Mouse (Mus musculus) midbrain, postnatal 0 days (tissue): ENCODE results near the gene Gm45140. TPM values are rescaled to one million over a fixed set of nuclear protein-coding genes. Genes with fewer than 3 reads are reported as not detected.

Experiments
- ATAC-seq: fragments of 200-750 bp; cut with Nextera tagmentation; 2 replicates; pipeline ENCODE4 v1.8.0; 2017; ENCODE audit warnings: moderate number of reproducible peaks, mild to moderate bottlenecking, moderate TSS enrichment, moderate library complexity; ENCODE audit not compliant: low FRiP score
- DNase-seq: peaks from one replicate; pipeline ENCODE4 v3.0.0-alpha.2; 2015; ENCODE audit warnings: low spot score
- H3K27ac ChIP-seq: fragments of 300-500 bp; sonication (generic); 2 replicates; pipeline ENCODE4 v1.5.1; 2014; ENCODE audit warnings: low read depth, mild to moderate bottlenecking, low read length, mixed read lengths
- H3K27me3 ChIP-seq: fragments of 300-500 bp; sonication (generic); 2 replicates; pipeline ENCODE4 v1.6.1; 2014; ENCODE audit warnings: low read length, control low read depth, mixed read lengths; ENCODE audit not compliant: insufficient read depth
- H3K36me3 ChIP-seq: fragments of 300-500 bp; sonication (generic); 2 replicates; pipeline ENCODE4 v1.6.1; 2014; ENCODE audit warnings: low read length, control low read depth, mixed read lengths; ENCODE audit not compliant: insufficient read depth
- H3K4me1 ChIP-seq: fragments of 300-500 bp; sonication (generic); 2 replicates; pipeline ENCODE4 v1.6.1; 2014; ENCODE audit warnings: mild to moderate bottlenecking, control low read depth, antibody characterized with exemption, low read length, mixed read lengths; ENCODE audit not compliant: insufficient read depth
- H3K4me2 ChIP-seq: fragments of 300-500 bp; sonication (generic); 2 replicates; pipeline ENCODE4 v1.6.1; 2014; ENCODE audit warnings: low read depth, mild to moderate bottlenecking, low read length, mixed read lengths; ENCODE audit not compliant: poor library complexity, severe bottlenecking
- H3K4me3 ChIP-seq: fragments of 300-500 bp; sonication (generic); 2 replicates; pipeline ENCODE4 v1.5.1; 2014; ENCODE audit warnings: low read depth, mild to moderate bottlenecking, low read length, moderate library complexity
- H3K9ac ChIP-seq: fragments of 300-500 bp; sonication (generic); replicated peaks from 2 replicates; pipeline ENCODE4 v1.6.1; 2014; ENCODE audit warnings: mild to moderate bottlenecking, low read length, moderate library complexity, mixed read lengths; ENCODE audit not compliant: poor library complexity, severe bottlenecking
- H3K9me3 ChIP-seq: fragments of 300-500 bp; sonication (generic); 2 replicates; pipeline ENCODE4 v1.6.1; 2016; ENCODE audit warnings: low read length, control low read depth
- CTCF ChIP-seq: IDR thresholded peaks from 2 replicates; pipeline ENCODE4 v1.5.1; 2016; ENCODE audit warnings: antibody characterized with exemption, mild to moderate bottlenecking
- WGBS: fragments of 180-500 bp; shearing (Covaris S2); extraction: QIAGEN DNeasy Blood & Tissue Kit; methylation state at CpG from one replicate; pipeline ENCODE4 v1.1.7; 2014; 5-methylcytosine and 5-hydroxymethylcytosine counted together
- polyA plus RNA-seq: library from polyadenylated mRNA; unstranded; fragments of >200 nt; fragmentation: Nextera tagmentation; extraction: Ambion mirVana; gene quantifications from 2 replicates; pipeline ENCODE4 v1.2.1, GENCODE M21; 2015
- total RNA-seq: library from RNA; depleted of rRNA; stranded (reverse); fragments of >200 nt; gene quantifications from 2 replicates; pipeline ENCODE4 v1.2.3, GENCODE M21; 2014

The Gm45140 gene
- total and polyA plus RNA-seq, 2 experiments from 2014 or later = 1.2 to 5.4 TPM

DNA sequence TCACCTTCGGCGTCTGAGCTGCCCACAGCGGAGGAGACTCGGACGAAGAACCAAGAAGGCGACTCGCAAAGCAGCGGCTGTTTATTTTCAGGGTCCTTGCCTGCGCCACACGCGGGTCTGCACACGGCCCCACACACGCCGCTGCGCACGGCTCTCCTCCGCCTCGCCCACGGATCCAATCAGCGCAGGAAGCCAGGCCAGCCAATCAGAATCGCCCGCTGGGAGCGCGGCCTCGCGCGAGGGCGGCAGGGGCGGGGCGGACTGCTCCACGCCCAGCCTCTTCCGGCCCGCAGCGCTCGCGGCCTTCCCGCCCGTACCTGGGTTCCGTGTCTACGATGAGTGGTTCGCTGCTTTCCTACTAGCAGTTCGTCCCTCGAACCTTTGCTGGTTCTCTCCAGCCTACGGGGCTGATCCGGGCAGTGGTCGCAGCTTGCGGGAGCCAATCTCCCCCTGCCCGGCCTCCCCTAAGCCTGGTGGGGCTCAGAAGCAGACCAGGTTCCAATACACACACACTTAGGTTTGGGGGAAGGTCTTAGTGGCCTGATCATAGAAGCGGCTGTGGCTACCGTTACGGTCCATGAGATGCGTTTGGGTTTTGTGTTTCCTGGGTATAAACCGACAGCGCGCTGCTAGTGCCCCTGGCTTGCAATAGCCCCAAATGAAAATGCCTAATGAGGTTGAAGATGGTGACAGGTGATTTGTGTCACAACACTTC lies 15.5 kb upstream of the Gm45140 start, which contains the start of gene Cnbp:
TSS of gene Cnbp (minus strand) at position 207 of the 715 bp plus-strand sequence.
- ATAC-seq = peak; percentile 99
- H3K27ac ChIP-seq = peak within 1 kb of the TSS; percentile 95
- no peak; the same call in 1 of the 2 replicates for TF ChIP-seq CTCF
- H3K4me2 ChIP-seq = peak within 1 kb of the TSS; percentile 78
- WGBS = under 1% methylated on average over 55 of the region's 55 CpGs
- no peaks in the 10 kb centered on the region for H3K9me3 ChIP-seq
- no peaks in the 10 kb centered on the region for H3K36me3 ChIP-seq
- no peaks in the 10 kb centered on the region for H3K27me3 ChIP-seq
- H3K4me3 ChIP-seq = peak within 1 kb of the TSS; percentile 99
- peaks cover 6% of the 10 kb centered on the region; the same call in 1 of the 2 replicates for H3K4me1 ChIP-seq
- DNase-seq = peak; percentile 98
- H3K9ac ChIP-seq = peak within 1 kb of the TSS; percentile 97

DNA sequence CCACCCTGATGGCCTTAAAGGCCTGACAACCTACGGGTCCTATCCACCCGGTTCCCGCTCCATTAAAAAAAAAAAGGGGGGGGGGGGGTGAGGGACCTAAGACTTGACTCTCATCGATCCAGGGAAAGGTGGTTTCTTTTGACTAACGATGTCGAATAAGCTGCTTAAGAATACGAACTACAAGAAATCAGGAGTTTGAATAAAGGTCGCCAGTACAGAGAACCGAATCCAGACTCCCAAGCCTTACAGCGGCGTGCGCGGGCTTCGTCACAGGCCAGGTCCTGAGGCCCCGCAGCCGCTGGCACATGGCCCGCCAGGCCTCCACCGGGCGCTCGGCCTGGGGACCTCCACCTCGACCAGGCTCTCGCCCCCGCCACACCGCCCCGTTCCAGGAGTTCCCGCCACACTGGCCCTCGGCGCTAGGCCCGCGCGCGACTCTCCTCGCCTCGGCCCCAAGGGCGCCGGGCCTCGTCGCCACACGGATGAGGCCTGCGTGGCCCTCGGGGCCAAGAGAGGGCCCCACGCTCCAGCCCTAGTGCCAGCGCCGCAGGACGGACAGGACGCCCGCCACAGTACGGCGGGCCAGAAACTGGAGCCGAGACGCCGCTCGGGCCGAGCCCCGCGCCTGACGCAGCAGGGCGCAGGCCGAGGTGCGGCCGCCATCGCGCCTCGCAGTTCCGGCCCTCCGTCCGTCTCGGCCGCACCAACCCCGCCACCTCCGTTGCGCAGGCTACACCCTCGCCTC lies 14.7 kb upstream of the Gm45140 start:
- peaks cover 3% of the 10 kb centered on the region; the same call in 1 of the 2 replicates for H3K36me3 ChIP-seq
- H3K9ac ChIP-seq = peak overlapping the region; percentile 97
- no peaks in the 10 kb centered on the region for H3K9me3 ChIP-seq
- no peaks in the 10 kb centered on the region for H3K27me3 ChIP-seq
- H3K4me3 ChIP-seq = peak overlapping the region; percentile 99
- H3K4me2 ChIP-seq = peak overlapping the region; percentile 78
- no peak for TF ChIP-seq CTCF
- peak overlapping the region; percentile 95 for H3K27ac ChIP-seq
- DNase-seq = peak; percentile 46
- peaks cover 6% of the 10 kb centered on the region; the same call in 1 of the 2 replicates for H3K4me1 ChIP-seq
- ATAC-seq = peak; percentile 63
- WGBS = under 1% methylated on average over 56 of the region's 73 CpGs

DNA sequence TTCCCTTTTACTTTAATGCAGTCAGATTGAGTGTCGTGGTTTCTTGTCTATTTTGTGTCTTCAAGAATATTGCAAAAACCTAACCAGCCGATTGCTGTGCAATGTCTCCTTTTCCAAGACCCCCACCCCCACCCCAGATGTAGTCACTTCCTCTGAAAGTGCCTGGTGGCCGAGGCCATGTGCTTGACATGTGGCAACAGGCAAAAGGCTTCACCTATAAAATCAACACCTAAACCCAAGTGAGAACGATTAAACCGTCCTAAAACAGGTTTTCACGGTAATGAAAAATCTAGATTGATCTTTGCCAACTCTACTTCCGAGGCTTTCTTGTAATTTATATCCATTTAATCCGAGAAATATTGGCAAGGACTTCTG lies 14.2 kb upstream of the Gm45140 start:
- no peak for ATAC-seq
- under 1% methylated on average over 8 of the region's 8 CpGs for WGBS
- H3K27me3 ChIP-seq = no peaks in the 10 kb centered on the region
- peaks cover 9% of the 10 kb centered on the region for H3K36me3 ChIP-seq
- no peak for DNase-seq
- no peaks in the 10 kb centered on the region for H3K9me3 ChIP-seq
- peaks cover 6% of the 10 kb centered on the region; the same call in 1 of the 2 replicates for H3K4me1 ChIP-seq
- TF ChIP-seq CTCF = no peak
- peak overlapping the region; percentile 99 for H3K4me3 ChIP-seq
- peak overlapping the region; percentile 95; the same call in 1 of the 2 replicates for H3K27ac ChIP-seq
- H3K9ac ChIP-seq = peak overlapping the region; percentile 97
- H3K4me2 ChIP-seq = peak overlapping the region; percentile 78

DNA sequence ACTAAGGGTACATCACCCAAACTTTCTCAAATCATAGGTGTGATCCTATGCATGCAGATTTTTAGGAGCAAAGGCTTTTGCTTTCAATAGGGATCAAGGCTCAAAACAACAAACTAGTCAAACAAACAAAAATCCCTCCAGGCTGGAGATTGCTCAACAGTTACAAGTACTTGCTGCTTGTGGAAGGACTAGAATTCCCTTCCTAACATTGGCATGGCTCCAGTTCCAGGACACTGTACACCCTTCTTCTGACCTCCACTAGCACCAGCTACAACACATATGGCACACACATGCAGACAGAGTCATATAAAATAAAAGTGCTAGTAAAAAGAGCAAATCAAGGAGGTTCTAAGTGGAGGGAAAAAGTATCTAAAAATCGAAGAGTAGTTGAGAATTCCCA lies 11.2 kb upstream of the Gm45140 start:
- TF ChIP-seq CTCF = no peak
- H3K4me1 ChIP-seq = peaks cover 6% of the 10 kb centered on the region; the same call in 1 of the 2 replicates
- DNase-seq = no peak
- no peaks in the 10 kb centered on the region for H3K9me3 ChIP-seq
- no peak overlapping the region for H3K9ac ChIP-seq
- peaks cover 26% of the 10 kb centered on the region for H3K36me3 ChIP-seq
- H3K4me2 ChIP-seq = no peak overlapping the region
- H3K4me3 ChIP-seq = no peak overlapping the region
- H3K27ac ChIP-seq = no peak overlapping the region
- no peaks in the 10 kb centered on the region for H3K27me3 ChIP-seq
- no peak for ATAC-seq
- 81% methylated on average over 1 of the region's 1 CpGs for WGBS

DNA sequence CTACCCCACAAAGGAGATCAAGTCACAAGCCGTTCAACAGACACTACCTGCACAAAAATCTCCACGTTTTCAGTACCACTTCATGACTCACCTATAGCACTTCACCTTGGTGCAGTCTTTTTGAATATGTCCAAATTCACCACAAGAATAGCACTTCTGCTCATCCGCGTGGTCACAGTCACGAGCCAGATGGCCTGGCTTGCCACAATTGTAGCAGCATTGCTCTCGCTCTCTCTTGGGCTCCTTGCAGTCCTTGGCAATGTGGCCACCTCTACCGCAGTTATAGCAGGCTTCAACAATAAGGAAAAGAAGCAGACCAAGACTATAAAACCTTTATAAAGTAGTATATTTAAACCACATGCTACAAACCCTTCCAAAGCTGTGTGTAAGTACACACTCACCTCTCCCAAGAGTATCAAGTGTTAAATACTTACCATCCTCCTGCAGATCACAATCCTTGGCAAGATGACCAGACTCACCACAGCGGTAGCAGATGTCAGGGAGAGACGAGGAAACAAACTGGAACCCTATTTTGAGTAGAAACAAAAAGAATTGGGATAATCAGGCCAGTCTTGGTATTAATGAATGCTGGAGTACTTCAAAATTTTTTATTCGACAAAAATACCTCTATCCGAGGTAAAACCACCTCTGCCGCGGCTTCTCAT lies 9.6 kb upstream of the Gm45140 start:
- no peak for ATAC-seq
- no peak for TF ChIP-seq CTCF
- H3K36me3 ChIP-seq = peaks cover 26% of the 10 kb centered on the region

More for the DNA sequence above, 9.6 kb upstream of the Gm45140 start:
- Histone ChIP-seq H3K9me3 (no peaks in the 10 kb centered on the region), H3K4me1 (peaks cover 6% of the 10 kb centered on the region; the same call in 1 of the 2 replicates), H3K4me2 (no peak overlapping the region), H3K4me3 (no peak overlapping the region), H3K9ac (no peak overlapping the region), H3K27ac (no peak overlapping the region; the same call in 1 of the 2 replicates), H3K27me3 (no peaks in the 10 kb centered on the region)
- DNase-seq = no peak
- WGBS = 93% methylated on average over 13 of the region's 13 CpGs
